Mouse (Mus musculus) left cerebral cortex, postnatal 36 days (tissue): ENCODE measurements at regions not wholly inside any gene's neighbourhood (a gene's known extent, or its start where the extent isn't known, plus 50 kb on each side); places are given as distances from the start of the nearest gene placed in this dataset.

ENCODE experiments used
- DNase-seq, 2 experiments: peaks; one replicate each; pipeline ENCODE4 v3.0.0; 2021 to 2022; ENCODE audit warnings: low spot score in 2 of 2, mixed read lengths in 1 of 2
- intact Hi-C: fragments of 180-260 bp; cut with DNase I; formaldehyde crosslinking; loops from one replicate; pipeline ENCODE4 v1.15.1; 2025

DNA sequence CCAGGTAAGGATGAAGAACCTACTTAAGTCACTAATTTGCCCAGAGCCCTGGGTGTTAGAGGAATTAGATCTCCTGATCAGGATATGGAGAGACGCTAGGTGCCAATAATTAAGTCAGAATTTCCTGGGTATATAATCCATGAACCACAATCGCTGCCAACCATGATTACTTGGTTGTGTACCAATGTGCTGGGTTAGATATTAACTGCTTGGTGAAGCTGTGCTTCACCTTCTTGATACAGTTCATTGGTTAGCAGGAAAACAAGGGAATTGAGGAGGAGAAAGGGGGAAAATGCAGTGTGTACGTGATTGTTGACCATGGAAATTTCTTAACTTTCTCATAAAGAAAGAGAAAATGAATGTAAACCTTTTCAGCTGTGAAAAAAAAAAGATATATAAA, 961.7 kb upstream of the Slc39a10 start:
- DNase-seq, result no peak
- intact Hi-C loops, result no loop called here

DNA sequence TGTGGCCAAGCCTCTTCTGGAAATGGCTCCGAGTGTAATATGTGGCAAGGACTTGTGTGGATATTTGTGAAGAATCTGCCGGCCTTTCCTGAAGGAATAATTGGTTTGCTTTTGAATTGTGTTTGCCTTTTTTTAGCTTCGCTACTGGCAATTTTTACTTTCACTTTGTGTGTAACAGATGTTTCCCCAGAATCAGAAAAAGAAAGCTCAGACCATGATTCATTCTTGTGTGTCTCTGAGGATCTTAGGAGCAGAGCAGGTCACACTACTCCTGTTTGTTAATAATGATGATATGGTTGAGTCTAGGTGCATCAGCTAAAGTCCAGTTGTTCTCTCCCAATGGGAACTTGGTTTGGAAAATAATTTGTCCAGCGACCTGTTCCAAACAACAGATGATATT, 961.3 kb upstream of the Slc39a10 start:
- DNase-seq, result peak in 1 of 2 experiments; percentile 4
- intact Hi-C loops, result no loop called here

DNA sequence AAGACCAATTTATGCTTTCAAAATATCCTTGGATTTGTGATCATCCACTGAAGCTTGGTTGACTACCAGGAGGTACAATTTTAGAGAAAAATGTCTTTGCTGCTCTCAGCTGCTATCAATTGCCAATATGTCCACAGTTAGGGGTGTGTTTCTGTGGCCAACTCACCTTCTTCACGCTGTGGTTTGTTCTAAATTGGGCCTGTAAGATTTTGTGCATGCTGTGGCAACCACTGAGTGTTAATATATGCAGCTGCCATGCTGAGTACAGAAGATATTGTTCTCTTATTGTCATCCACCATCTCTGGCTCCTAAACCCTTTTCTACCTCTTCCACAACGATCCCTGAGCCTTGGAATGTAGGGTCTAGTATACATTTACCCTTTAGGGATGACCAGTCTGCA, 948.2 kb upstream of the Slc39a10 start:
- intact Hi-C loops, result no loop called here
- no peak for DNase-seq

DNA sequence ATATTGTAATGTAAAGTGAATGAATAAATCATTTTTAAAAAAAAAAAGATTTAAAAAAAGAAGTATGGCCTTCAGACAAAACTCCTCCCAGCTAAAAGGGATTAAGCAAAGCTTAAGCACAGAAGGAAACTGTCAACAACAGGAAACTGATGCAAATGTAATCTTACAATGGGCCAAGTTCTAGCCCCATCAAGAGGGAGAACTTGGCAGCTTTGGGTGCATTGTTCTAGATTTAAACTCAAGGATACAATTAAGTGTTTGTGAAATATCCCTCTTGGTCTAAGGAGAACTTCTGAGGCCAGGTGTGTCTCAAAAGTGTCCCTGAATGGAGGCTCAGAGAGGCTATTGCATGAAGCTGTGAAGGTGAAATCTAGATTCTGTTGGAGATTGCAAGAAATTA, 941.4 kb upstream of the Slc39a10 start:
- intact Hi-C loops, result no loop called here
- DNase-seq, result no peak

DNA sequence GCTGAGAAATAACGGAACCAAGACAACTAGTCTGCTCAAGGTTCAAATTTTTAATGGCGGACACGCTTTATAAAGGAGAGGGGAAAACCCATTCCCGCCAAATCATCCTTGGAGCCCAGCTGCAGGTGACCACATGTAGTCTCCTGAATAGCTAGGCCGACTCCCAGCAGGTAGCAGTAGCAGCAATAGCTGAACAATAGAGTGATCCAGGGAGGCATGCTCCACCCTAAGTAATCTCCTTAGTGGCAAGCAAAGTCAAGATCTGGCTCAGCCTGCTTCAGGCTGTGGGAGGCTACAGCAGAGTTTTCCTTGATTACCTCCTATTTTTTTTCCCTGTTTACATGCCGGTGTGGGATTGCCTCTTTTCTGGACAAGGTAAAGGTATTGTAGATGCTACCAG, 934.6 kb upstream of the Slc39a10 start:
- DNase-seq, result no peak
- intact Hi-C loops, result no loop called here

DNA sequence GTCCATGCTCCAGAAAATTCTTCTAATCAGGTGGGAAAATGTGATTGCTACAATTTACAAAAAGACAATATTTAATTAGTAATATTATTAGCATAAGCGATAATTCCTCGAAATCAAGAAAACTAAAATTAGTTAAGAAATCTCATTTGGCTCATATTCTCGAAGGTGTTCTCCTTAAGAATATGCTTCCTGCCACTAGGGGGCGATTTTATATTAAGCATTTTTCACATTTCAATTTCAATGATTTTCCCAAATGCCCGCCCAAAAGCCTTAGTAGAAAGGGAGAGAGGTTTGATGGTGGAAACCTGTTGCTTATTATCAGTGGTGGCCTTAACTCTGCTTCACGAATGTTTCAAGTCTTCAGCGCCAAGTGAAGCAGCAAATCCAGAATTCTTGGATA, 916.9 kb upstream of the Slc39a10 start:
- DNase-seq, result no peak
- intact Hi-C loops, result no loop called here

DNA sequence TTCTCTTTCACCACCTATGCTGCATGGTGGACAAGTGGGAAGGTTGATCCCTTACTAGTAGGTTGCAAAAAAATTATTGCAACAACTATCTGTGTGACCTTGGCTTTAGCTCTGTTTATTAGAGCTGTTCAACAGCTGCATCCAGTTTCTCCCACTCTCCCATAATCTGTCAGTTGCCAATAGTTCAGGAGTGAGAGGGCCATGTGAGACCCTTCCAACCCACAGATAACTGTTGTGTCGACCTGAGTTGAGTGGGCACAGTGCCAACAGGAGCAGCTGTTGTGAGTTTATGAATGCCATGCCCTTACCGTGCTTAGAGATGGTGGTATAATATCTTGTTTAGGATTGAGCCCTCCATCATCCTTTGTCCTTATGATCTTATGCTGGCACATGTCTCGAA, 902.1 kb upstream of the Slc39a10 start:
- no peak for DNase-seq
- intact Hi-C loops, result no loop called here
